Mouse (Mus musculus) intestine, embryonic 14.5 days (tissue): ENCODE data around the gene Fbxo34. TPM values are rescaled to one million over a fixed set of nuclear protein-coding genes. Genes with fewer than 3 reads are reported as not detected.
"Not testable (repeated sequence)": the region's sequence is repeated elsewhere in the genome, so short reads cannot be mapped to it uniquely, and the experiment has no call there.

Experiments
- ATAC-seq: fragments of 200-750 bp; cut with Nextera tagmentation; replicated peaks from 2 replicates; pipeline ENCODE4 v1.8.0; 2017; ENCODE audit warnings: low read depth, moderate number of reproducible peaks, moderate TSS enrichment, moderate library complexity; ENCODE audit not compliant: low FRiP score, low TSS enrichment
- DNase-seq: peaks from one replicate; pipeline ENCODE4 v3.0.0-alpha.2; 2018; ENCODE audit warnings: low spot score
- H3K27ac ChIP-seq: fragments of 300-500 bp; sonication (generic); 2 replicates; pipeline ENCODE4 v1.5.1; 2014; ENCODE audit warnings: low read depth, mild to moderate bottlenecking, control low read depth
- H3K27me3 ChIP-seq: fragments of 300-500 bp; sonication (generic); replicated peaks from 2 replicates; pipeline ENCODE4 v1.6.1; 2014; ENCODE audit warnings: low read length, control low read depth; ENCODE audit not compliant: control insufficient read depth, insufficient read depth
- H3K36me3 ChIP-seq: fragments of 300-500 bp; sonication (generic); 2 replicates; pipeline ENCODE4 v1.6.1; 2014; ENCODE audit warnings: low read length, control low read depth; ENCODE audit not compliant: control insufficient read depth, insufficient read depth
- H3K4me1 ChIP-seq: fragments of 300-500 bp; sonication (generic); replicated peaks from 2 replicates; pipeline ENCODE4 v1.6.1; 2014; ENCODE audit warnings: low read length, control low read depth, mixed read lengths; ENCODE audit not compliant: control insufficient read depth, insufficient read depth
- H3K4me2 ChIP-seq: fragments of 300-500 bp; sonication (generic); 2 replicates; pipeline ENCODE4 v1.6.1; 2014; ENCODE audit warnings: low read length
- H3K4me3 ChIP-seq: fragments of 300-500 bp; sonication (generic); 2 replicates; pipeline ENCODE4 v1.5.1; 2014; ENCODE audit warnings: low read depth, low read length, control low read depth, mixed read lengths
- H3K9ac ChIP-seq: fragments of 300-500 bp; sonication (generic); 2 replicates; pipeline ENCODE4 v1.6.1; 2014; ENCODE audit warnings: mild to moderate bottlenecking, low read length
- H3K9me3 ChIP-seq: fragments of 300-500 bp; sonication (generic); 2 replicates; pipeline ENCODE4 v1.6.1; 2016; ENCODE audit warnings: low read length, control low read depth; ENCODE audit not compliant: control insufficient read depth
- WGBS: fragments of 180-500 bp; shearing (Covaris S2); extraction: QIAGEN DNeasy Blood & Tissue Kit; methylation state at CpG from one replicate; pipeline ENCODE4 v1.1.7; 2014; 5-methylcytosine and 5-hydroxymethylcytosine counted together
- polyA plus RNA-seq: library from polyadenylated mRNA; unstranded; fragments of >200 nt; fragmentation: Nextera tagmentation; extraction: Ambion mirVana; gene quantifications from 2 replicates; pipeline ENCODE4 v1.2.1, GENCODE M21; 2014

The Fbxo34 gene
- polyA plus RNA-seq, 1 experiment from 2014 or later, result 27.8 TPM

DNA sequence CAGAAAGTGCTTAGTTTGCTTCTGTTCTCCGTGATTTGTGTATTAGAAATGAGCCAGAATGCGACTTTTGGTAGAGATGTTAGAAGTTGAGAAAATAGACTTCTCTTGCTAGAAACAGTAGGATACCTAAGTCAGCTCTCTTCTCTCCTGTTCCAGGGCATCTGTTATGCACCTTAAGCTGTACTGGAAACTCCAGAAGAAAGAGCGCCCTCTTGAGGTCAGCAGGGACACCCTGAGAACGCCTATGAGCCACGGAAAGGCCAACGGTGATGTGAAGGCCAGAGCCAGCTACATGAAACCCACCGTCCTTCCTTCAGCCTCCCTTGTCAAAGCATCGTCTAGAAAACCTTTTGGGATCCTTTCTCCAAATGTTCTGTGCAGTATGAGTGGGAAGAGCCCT, 78.8 kb downstream of the Fbxo34 start:
- Histone ChIP-seq H3K9me3 (no peaks in the 10 kb centered on the region), H3K4me3 (no peak overlapping the region), H3K4me2 (no peak overlapping the region), H3K4me1 (peaks cover 6% of the 10 kb centered on the region; the same call in 1 of the 2 replicates), H3K9ac (no peak overlapping the region), H3K36me3 (0 out of 2 replicates have a peak, but pooled peaks cover 9% of the 10 kb centered on the region), H3K27me3 (no peaks in the 10 kb centered on the region), H3K27ac (no peak overlapping the region)
- DNase-seq, result no peak
- WGBS, result 33% methylated on average over 8 of the region's 8 CpGs
- no peak for ATAC-seq

DNA sequence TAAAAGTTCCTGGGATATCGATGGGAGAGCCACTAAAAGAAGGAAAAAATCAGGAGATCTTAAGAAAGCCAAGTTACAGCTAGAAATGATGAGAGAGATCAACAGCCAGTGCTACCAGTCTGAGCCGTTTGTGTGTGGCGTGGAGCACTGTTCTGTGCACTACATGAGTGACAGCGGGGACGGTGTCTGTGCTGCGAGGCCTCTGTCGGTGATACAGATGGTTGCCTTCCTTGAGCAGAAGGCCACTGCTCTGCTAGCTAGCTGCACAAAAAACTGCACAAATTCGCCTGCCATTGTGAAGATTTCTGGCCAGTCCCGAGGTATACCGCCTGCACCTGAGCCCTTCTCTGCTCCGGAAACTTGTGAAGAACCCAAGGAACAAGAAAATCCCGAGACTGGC, 79.4 kb downstream of the Fbxo34 start:
- not testable (repeated sequence) for H3K36me3 ChIP-seq, H3K27me3 ChIP-seq, H3K4me3 ChIP-seq, DNase-seq, H3K4me2 ChIP-seq, H3K9me3 ChIP-seq, ATAC-seq, H3K27ac ChIP-seq, H3K9ac ChIP-seq, H3K4me1 ChIP-seq
- WGBS, result 93% methylated on average over 9 of the region's 12 CpGs

DNA sequence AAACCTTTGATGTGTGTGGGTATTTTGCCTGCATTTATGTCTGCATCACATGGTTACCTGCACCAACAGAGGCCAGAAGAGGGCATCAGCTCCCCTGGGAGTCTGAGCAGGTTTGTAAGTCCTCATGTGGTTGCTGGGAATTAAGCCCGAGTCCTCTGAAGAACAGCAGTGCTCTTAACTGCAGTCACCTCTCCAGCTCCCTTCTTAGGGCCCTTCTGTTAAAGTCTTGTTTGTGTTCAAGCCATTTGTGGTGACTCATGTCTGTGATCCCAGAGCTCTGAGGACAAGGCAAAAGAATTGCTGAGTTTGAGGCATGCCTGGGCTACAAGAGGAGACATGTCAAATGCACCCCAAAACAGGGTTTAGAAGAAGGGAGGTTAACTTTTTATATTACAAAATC, 82.3 kb downstream of the Fbxo34 start:
- DNase-seq, result no peak
- WGBS, result 79% methylated on average over 1 of the region's 1 CpGs
- no peak overlapping the region for H3K27ac ChIP-seq

DNA sequence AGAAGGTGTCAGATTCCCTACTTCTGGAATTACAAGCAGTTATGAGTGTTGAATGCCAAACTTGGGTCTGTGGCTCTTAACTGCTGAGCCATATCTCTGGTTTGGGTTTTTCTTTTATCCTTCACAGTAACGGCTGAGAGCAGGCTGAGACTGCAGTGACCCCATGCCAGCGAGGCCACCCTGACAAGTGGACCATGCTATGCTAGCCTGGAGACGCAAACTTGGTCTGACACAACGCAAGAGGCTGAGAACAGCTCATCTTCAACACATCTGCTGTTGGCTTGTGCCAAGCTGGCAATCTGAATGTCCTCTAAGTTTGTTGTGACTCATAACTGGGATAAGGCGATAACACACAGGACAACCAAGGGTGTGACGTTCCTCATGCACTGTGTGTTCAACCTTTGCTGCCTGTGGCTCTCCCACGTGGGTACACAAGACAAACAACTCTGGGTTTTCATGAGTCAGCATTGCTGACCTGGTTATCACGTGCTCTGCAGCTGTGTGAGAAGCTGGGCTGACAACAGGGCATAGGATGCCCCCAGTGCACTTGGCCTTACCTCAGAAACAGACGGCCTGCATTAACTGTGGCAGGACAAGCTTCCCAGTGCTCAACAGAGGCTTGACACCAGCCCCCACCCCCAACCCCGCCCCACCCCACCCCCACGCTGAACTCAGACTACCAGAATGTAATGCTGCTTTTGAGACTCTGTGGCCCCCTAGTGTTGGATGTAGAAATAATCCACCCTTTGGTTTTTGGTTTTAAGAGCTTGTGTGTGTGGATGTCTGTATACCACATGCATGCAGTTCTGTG, 83.3 kb downstream of the Fbxo34 start:
- H3K4me2 ChIP-seq, result no peak overlapping the region
- H3K4me1 ChIP-seq, result peaks cover 6% of the 10 kb centered on the region; the same call in 1 of the 2 replicates
- no peaks in the 10 kb centered on the region for H3K27me3 ChIP-seq
- ATAC-seq, result peak; percentile 77
- peak; percentile 66 for DNase-seq
- H3K36me3 ChIP-seq, result 0 out of 2 replicates have a peak, but pooled peaks cover 9% of the 10 kb centered on the region
- no peak overlapping the region for H3K4me3 ChIP-seq
- H3K9me3 ChIP-seq, result no peaks in the 10 kb centered on the region
- H3K9ac ChIP-seq, result no peak overlapping the region
- no peak overlapping the region for H3K27ac ChIP-seq
- 36% methylated on average over 11 of the region's 11 CpGs for WGBS

More for the DNA sequence above, 82.3 kb downstream of the Fbxo34 start:
- no peaks in the 10 kb centered on the region for H3K27me3 ChIP-seq
- H3K9ac ChIP-seq, result no peak overlapping the region
- no peaks in the 10 kb centered on the region for H3K9me3 ChIP-seq
- peaks cover 6% of the 10 kb centered on the region; the same call in 1 of the 2 replicates for H3K4me1 ChIP-seq
- H3K4me3 ChIP-seq, result no peak overlapping the region
- no peak overlapping the region for H3K4me2 ChIP-seq
- ATAC-seq, result no peak
- H3K36me3 ChIP-seq, result 0 out of 2 replicates have a peak, but pooled peaks cover 9% of the 10 kb centered on the region

- Histone ChIP-seq H3K4me2 (no peak overlapping the region), H3K27me3 (no peaks in the 10 kb centered on the region), H3K9me3 (no peaks in the 10 kb centered on the region), H3K4me3 (no peak overlapping the region), H3K4me1 (peaks cover 6% of the 10 kb centered on the region; the same call in 1 of the 2 replicates), H3K9ac (no peak overlapping the region), H3K27ac (no peak overlapping the region), H3K36me3 (0 out of 2 replicates have a peak, but pooled peaks cover 9% of the 10 kb centered on the region)
- 0 out of 2 replicates have a peak, but pooled peaks have one; percentile 7 for ATAC-seq
- no peak for DNase-seq
- 83% methylated on average over 5 of the region's 5 CpGs for WGBS
Measured at GRCm38 (mm10) chr14:47534176-47534525, 83.9 kb downstream of the Fbxo34 start.

DNA sequence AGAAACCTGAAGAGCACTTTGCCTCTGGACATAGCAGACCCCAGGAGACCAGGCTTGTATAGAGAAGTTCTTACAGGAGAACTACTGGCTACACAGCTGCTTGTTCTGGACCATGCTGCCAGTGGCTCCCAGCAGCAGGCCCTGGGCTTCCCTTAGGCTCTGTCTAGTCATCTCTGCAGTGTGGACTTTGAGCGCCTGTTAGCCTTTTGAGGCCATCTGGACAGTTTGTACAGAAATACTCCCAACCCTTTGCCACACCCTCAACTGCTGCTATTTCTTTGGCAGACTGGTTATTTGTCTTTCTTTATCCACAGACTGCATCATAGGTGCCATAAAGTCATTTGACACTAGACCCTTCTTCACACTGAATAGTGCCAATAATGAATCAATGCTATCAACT, 84.9 kb downstream of the Fbxo34 start:
- H3K4me3 ChIP-seq, result no peak overlapping the region
- no peak overlapping the region for H3K9ac ChIP-seq
- H3K4me1 ChIP-seq, result peaks cover 6% of the 10 kb centered on the region; the same call in 1 of the 2 replicates
- no peak overlapping the region for H3K27ac ChIP-seq
- H3K4me2 ChIP-seq, result no peak overlapping the region; the same call in 1 of the 2 replicates
- H3K27me3 ChIP-seq, result no peaks in the 10 kb centered on the region
- H3K36me3 ChIP-seq, result 0 out of 2 replicates have a peak, but pooled peaks cover 12% of the 10 kb centered on the region
- H3K9me3 ChIP-seq, result no peaks in the 10 kb centered on the region
- 75% methylated on average over 1 of the region's 1 CpGs for WGBS
- DNase-seq, result no peak
- ATAC-seq, result peak; percentile 21; the same call in 1 of the 2 replicates

GRCm38 (mm10) chr14:47541325-47541948, 91.2 kb downstream of the Fbxo34 start:
- ATAC-seq, result no peak
- no peaks in the 10 kb centered on the region for H3K4me1 ChIP-seq

GRCm38 (mm10) chr14:47542283-47542682, 92.1 kb downstream of the Fbxo34 start:
- ATAC-seq (no peak), DNase-seq (no peak)
- Histone ChIP-seq H3K9me3 (no peaks in the 10 kb centered on the region), H3K4me2 (no peak overlapping the region), H3K9ac (no peak overlapping the region), H3K36me3 (peaks cover 55% of the 10 kb centered on the region), H3K4me3 (no peak overlapping the region), H3K27ac (no peak overlapping the region), H3K27me3 (no peaks in the 10 kb centered on the region), H3K4me1 (no peaks in the 10 kb centered on the region)
- WGBS, result 86% methylated on average over 3 of the region's 3 CpGs

More at GRCm38 (mm10) chr14:47541325-47541948, 91.2 kb downstream of the Fbxo34 start:
- DNase-seq, result no peak
- H3K4me3 ChIP-seq, result no peak overlapping the region
- WGBS, result 88% methylated on average over 10 of the region's 10 CpGs
- no peaks in the 10 kb centered on the region for H3K9me3 ChIP-seq
- H3K9ac ChIP-seq, result no peak overlapping the region
- peaks cover 47% of the 10 kb centered on the region for H3K36me3 ChIP-seq
- no peak overlapping the region for H3K27ac ChIP-seq
- no peaks in the 10 kb centered on the region for H3K27me3 ChIP-seq
- no peak overlapping the region for H3K4me2 ChIP-seq
